Mouse (Mus musculus): ENCODE data around the gene Arhgap25.

GRCm38 (mm10) chr6:87436745-87437144 is 96.3 kb downstream of the Arhgap25 start:
- TF ChIP-seq CTCF (IDR thresholded peaks at IDR 0.05; ENCODE audit: low read depth) (no peak), EP300 (optimal IDR thresholded peaks at IDR 0.05) (no peak)

All from stomach, postnatal 0 days (tissue).